Mouse (Mus musculus) hindbrain, embryonic 12.5 days (tissue): ENCODE data around the gene Dnmt3b. TPM values are rescaled to one million over a fixed set of nuclear protein-coding genes. Genes with fewer than 3 reads are reported as not detected.

Source experiments
- ATAC-seq: fragments of 200-750 bp; cut with Nextera tagmentation; 2 replicates; pipeline ENCODE4 v1.8.0; 2017; ENCODE audit warnings: moderate TSS enrichment; ENCODE audit not compliant: low FRiP score
- H3K27ac ChIP-seq: fragments of 300-500 bp; sonication (generic); 2 replicates; pipeline ENCODE4 v1.5.1; 2016; ENCODE audit warnings: mild to moderate bottlenecking
- H3K27me3 ChIP-seq: fragments of 300-500 bp; sonication (generic); 2 replicates; pipeline ENCODE4 v1.6.1; 2016; ENCODE audit warnings: mild to moderate bottlenecking
- H3K36me3 ChIP-seq: fragments of 300-500 bp; sonication (generic); 2 replicates; pipeline ENCODE4 v1.6.1; 2016; ENCODE audit warnings: mild to moderate bottlenecking
- H3K4me1 ChIP-seq: fragments of 300-500 bp; sonication (generic); 2 replicates; pipeline ENCODE4 v1.6.1; 2016
- H3K4me2 ChIP-seq: fragments of 300-500 bp; sonication (generic); replicated peaks from 2 replicates; pipeline ENCODE4 v1.6.1; 2016; ENCODE audit warnings: mild to moderate bottlenecking
- H3K4me3 ChIP-seq: fragments of 300-500 bp; sonication (generic); 2 replicates; pipeline ENCODE4 v1.5.1; 2016; ENCODE audit warnings: mild to moderate bottlenecking
- H3K9ac ChIP-seq: fragments of 300-500 bp; sonication (generic); 2 replicates; pipeline ENCODE4 v1.6.1; 2016; ENCODE audit warnings: mild to moderate bottlenecking, moderate library complexity
- H3K9me3 ChIP-seq: fragments of 300-500 bp; sonication (generic); replicated peaks from 2 replicates; pipeline ENCODE4 v1.6.1; 2016; ENCODE audit warnings: mild to moderate bottlenecking
- WGBS: fragments of 180-500 bp; shearing (Covaris S2); methylation state at CpG from one replicate; pipeline ENCODE4 v1.1.7; 2016; 5-methylcytosine and 5-hydroxymethylcytosine counted together
- polyA plus RNA-seq: library from polyadenylated mRNA; unstranded; fragments of >200 nt; fragmentation: Nextera tagmentation; extraction: Ambion mirVana; gene quantifications from 2 replicates; pipeline ENCODE4 v1.2.1, GENCODE M21; 2016

Gene Dnmt3b
- 9.5 and 9.7 TPM in 2 replicates for polyA plus RNA-seq

GRCm38 (mm10) chr2:153649298-153650013 is at the start of gene Dnmt3b:
TSS of gene Dnmt3b (plus strand) at chr2:153649450.
- H3K27ac ChIP-seq = peak within 1 kb of the TSS; percentile 75; the same call in 1 of the 2 replicates

GRCm38 (mm10) chr2:153600021-153600666 is 49.1 kb upstream of the Dnmt3b start:
- 60% methylated on average over 6 of the region's 6 CpGs for WGBS
- H3K36me3 ChIP-seq = no peaks in the 10 kb centered on the region
- no peaks in the 10 kb centered on the region for H3K27me3 ChIP-seq
- ATAC-seq = peak; percentile 60
- no peak overlapping the region for H3K4me2 ChIP-seq
- H3K9me3 ChIP-seq = no peaks in the 10 kb centered on the region
- peak overlapping the region; percentile 19; the same call in 1 of the 2 replicates for H3K9ac ChIP-seq
- H3K4me3 ChIP-seq = no peak overlapping the region
- 0 out of 2 replicates have a peak overlapping the region, but pooled peaks have one; percentile 41 for H3K27ac ChIP-seq
- peaks cover 16% of the 10 kb centered on the region for H3K4me1 ChIP-seq

More at GRCm38 (mm10) chr2:153649298-153650013, at the start of gene Dnmt3b:
- ATAC-seq = peak; percentile 84
- under 1% methylated on average over 74 of the region's 93 CpGs for whole genome bisulfite sequencing
- Histone ChIP-seq H3K9ac (peak within 1 kb of the TSS; percentile 89), H3K9me3 (no peaks in the 10 kb centered on the region), H3K36me3 (no peaks in the 10 kb centered on the region), H3K4me3 (peak within 1 kb of the TSS; percentile 87), H3K4me2 (peak within 1 kb of the TSS; percentile 97), H3K27me3 (peaks cover 12% of the 10 kb centered on the region), H3K4me1 (peaks cover 22% of the 10 kb centered on the region)

GRCm38 (mm10) chr2:153600667-153601648 is 48.3 kb upstream of the Dnmt3b start:
- no peak overlapping the region for H3K4me2 ChIP-seq
- 43% methylated on average over 16 of the region's 16 CpGs for WGBS
- ATAC-seq = peak; percentile 37; the same call in 1 of the 2 replicates
- no peaks in the 10 kb centered on the region for H3K36me3 ChIP-seq
- no peaks in the 10 kb centered on the region for H3K9me3 ChIP-seq
- H3K27ac ChIP-seq = no peak overlapping the region
- peaks cover 16% of the 10 kb centered on the region for H3K4me1 ChIP-seq
- H3K9ac ChIP-seq = no peak overlapping the region
- H3K27me3 ChIP-seq = no peaks in the 10 kb centered on the region
- H3K4me3 ChIP-seq = no peak overlapping the region

- 35% methylated on average over 4 of the region's 4 CpGs for WGBS
- no peaks in the 10 kb centered on the region for H3K36me3 ChIP-seq
- H3K4me3 ChIP-seq = no peak overlapping the region
- no peaks in the 10 kb centered on the region for H3K9me3 ChIP-seq
- H3K27me3 ChIP-seq = no peaks in the 10 kb centered on the region
- ATAC-seq = no peak
- no peak overlapping the region for H3K4me2 ChIP-seq
- no peak overlapping the region for H3K27ac ChIP-seq
- H3K9ac ChIP-seq = no peak overlapping the region
- peaks cover 16% of the 10 kb centered on the region for H3K4me1 ChIP-seq
Observed at GRCm38 (mm10) chr2:153603724-153604123, 45.5 kb upstream of the Dnmt3b start.

GRCm38 (mm10) chr2:153606421-153606820 is 42.8 kb upstream of the Dnmt3b start:
- ATAC-seq = no peak
- WGBS = 83% methylated on average over 3 of the region's 3 CpGs
- H3K27me3 ChIP-seq = no peaks in the 10 kb centered on the region
- H3K4me2 ChIP-seq = no peak overlapping the region
- H3K9me3 ChIP-seq = no peaks in the 10 kb centered on the region
- H3K4me1 ChIP-seq = peaks cover 14% of the 10 kb centered on the region
- H3K9ac ChIP-seq = no peak overlapping the region
- no peak overlapping the region for H3K4me3 ChIP-seq
- H3K27ac ChIP-seq = no peak overlapping the region
- no peaks in the 10 kb centered on the region for H3K36me3 ChIP-seq

- H3K4me3 ChIP-seq = no peak overlapping the region
- no peaks in the 10 kb centered on the region for H3K9me3 ChIP-seq
- WGBS = 90% methylated on average over 13 of the region's 13 CpGs
- H3K4me1 ChIP-seq = peaks cover 18% of the 10 kb centered on the region
- no peaks in the 10 kb centered on the region for H3K36me3 ChIP-seq
- H3K27ac ChIP-seq = no peak overlapping the region
- H3K4me2 ChIP-seq = no peak overlapping the region
- no peaks in the 10 kb centered on the region for H3K27me3 ChIP-seq
- H3K9ac ChIP-seq = no peak overlapping the region
- no peak for ATAC-seq
Observed at GRCm38 (mm10) chr2:153607870-153608515, 41.3 kb upstream of the Dnmt3b start.

- Histone ChIP-seq H3K9ac (no peak overlapping the region), H3K4me3 (no peak overlapping the region), H3K27me3 (no peaks in the 10 kb centered on the region), H3K27ac (no peak overlapping the region), H3K36me3 (no peaks in the 10 kb centered on the region; the same call in 1 of the 2 replicates), H3K4me2 (no peak overlapping the region), H3K4me1 (peaks cover 18% of the 10 kb centered on the region), H3K9me3 (no peaks in the 10 kb centered on the region)
- no peak for ATAC-seq
- WGBS = 51% methylated on average over 8 of the region's 8 CpGs
Observed at GRCm38 (mm10) chr2:153609058-153609457, 40.2 kb upstream of the Dnmt3b start.

GRCm38 (mm10) chr2:153609548-153609947 is 39.7 kb upstream of the Dnmt3b start:
- Histone ChIP-seq H3K27me3 (no peaks in the 10 kb centered on the region), H3K27ac (no peak overlapping the region), H3K4me3 (no peak overlapping the region), H3K4me1 (peaks cover 18% of the 10 kb centered on the region), H3K4me2 (no peak overlapping the region), H3K9ac (0 out of 2 replicates have a peak overlapping the region, but pooled peaks have one; percentile 13), H3K9me3 (no peaks in the 10 kb centered on the region), H3K36me3 (no peaks in the 10 kb centered on the region; the same call in 1 of the 2 replicates)
- peak; percentile 70 for ATAC-seq
- 6% methylated on average over 9 of the region's 9 CpGs for WGBS

GRCm38 (mm10) chr2:153610426-153611240 is 38.6 kb upstream of the Dnmt3b start:
- Histone ChIP-seq H3K4me2 (no peak overlapping the region), H3K27me3 (no peaks in the 10 kb centered on the region), H3K27ac (peak overlapping the region; percentile 80), H3K4me1 (peaks cover 18% of the 10 kb centered on the region), H3K9me3 (no peaks in the 10 kb centered on the region), H3K9ac (peak overlapping the region; percentile 13), H3K4me3 (no peak overlapping the region), H3K36me3 (no peaks in the 10 kb centered on the region; the same call in 1 of the 2 replicates)
- peak; percentile 47; the same call in 1 of the 2 replicates for ATAC-seq
- 15% methylated on average over 14 of the region's 14 CpGs for WGBS

- Histone ChIP-seq H3K4me3 (no peak overlapping the region), H3K9me3 (no peaks in the 10 kb centered on the region), H3K9ac (peak overlapping the region; percentile 13), H3K27me3 (no peaks in the 10 kb centered on the region), H3K4me1 (peaks cover 18% of the 10 kb centered on the region), H3K4me2 (no peak overlapping the region), H3K27ac (peak overlapping the region; percentile 80), H3K36me3 (no peaks in the 10 kb centered on the region; the same call in 1 of the 2 replicates)
- WGBS = 61% methylated on average over 7 of the region's 7 CpGs
- ATAC-seq = no peak
Observed at GRCm38 (mm10) chr2:153611241-153611630, 38.0 kb upstream of the Dnmt3b start.

- Histone ChIP-seq H3K4me1 (peaks cover 18% of the 10 kb centered on the region), H3K27me3 (no peaks in the 10 kb centered on the region), H3K36me3 (no peaks in the 10 kb centered on the region; the same call in 1 of the 2 replicates), H3K4me3 (no peak overlapping the region), H3K27ac (no peak overlapping the region), H3K9ac (no peak overlapping the region), H3K4me2 (no peak overlapping the region), H3K9me3 (no peaks in the 10 kb centered on the region)
- no peak for ATAC-seq
- WGBS = 97% methylated on average over 1 of the region's 1 CpGs
Observed at GRCm38 (mm10) chr2:153611743-153612142, 37.5 kb upstream of the Dnmt3b start.
